In the genomic region with DNA sequence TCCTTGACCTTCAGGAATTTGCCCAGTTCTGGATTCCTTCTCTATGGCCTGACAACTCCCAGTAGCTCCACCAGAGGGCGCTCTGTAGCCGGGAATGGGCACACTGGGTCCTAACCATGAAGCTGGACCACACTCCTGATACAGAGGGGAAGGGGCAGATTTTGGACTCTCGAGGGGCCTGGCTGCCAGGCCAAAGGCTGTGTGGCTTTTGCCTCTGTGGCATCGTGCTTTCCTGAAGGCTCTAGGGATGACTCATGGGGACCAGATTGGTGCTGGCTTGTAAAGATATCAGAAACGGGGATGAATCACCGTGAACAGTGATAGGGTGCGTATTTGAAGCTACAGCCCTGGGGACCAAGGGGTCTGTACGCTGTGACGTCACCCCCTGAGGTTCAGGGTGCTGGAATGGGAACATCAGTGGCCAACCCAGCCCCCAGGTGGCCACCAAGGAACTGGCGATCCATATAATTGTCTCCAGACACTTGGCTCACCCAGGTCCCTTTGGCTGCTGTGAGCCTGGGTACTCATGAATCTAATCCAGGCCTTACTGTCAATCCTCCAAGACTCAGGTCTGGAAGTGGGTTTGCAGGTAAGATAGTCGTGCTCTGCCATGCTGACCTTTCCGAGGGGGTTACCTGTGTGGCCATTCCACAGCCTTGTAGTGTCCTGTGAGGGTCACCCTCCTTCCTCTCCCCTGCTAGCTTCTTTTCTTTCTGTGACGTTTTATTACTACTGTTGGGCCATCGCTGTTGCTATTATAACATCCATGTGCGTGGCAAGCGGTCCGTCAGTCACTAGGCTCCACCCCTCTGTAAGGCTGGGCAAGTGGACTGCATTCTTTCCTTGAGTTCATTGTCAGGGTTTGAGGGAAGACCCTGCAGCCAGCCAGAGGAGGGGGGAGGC, we compare ENCODE assay signal across 7 mouse cellular contexts. TPM values are rescaled to one million over a fixed set of nuclear protein-coding genes. Genes with fewer than 3 reads are reported as not detected.
A peak's percentile ranks its signal among the peaks of the same experiment; 100 is the strongest.
DNase-seq lines count a peak whose midpoint lies in the region; ATAC-seq and TF ChIP-seq lines count a peak whose summit lies in the region.

No protein-coding gene starts in this region.

- H3K27me3 ChIP-seq in forebrain, embryonic 12.5 days = peaks cover 2% of the 10 kb centered on the region; the same call in 1 of the 2 replicates
- peaks cover 39% of the 10 kb centered on the region for H3K27me3 ChIP-seq in midbrain, embryonic 12.5 days
- no peaks in the 10 kb centered on the region for H3K27me3 ChIP-seq in small intestine, adult 2 months (ENCODE audit: control insufficient read depth, insufficient read depth, low read length)

- peak; percentile 90; the same call in 1 of the 2 replicates for TF ChIP-seq CTCF in small intestine, adult 2 months (IDR thresholded peaks at IDR 0.05; ENCODE audit: extremely low read depth, insufficient read length, insufficient replicate concordance, low read depth, low read length)

- H3K4me1 ChIP-seq in forebrain, embryonic 12.5 days = peaks cover 13% of the 10 kb centered on the region
- H3K4me1 ChIP-seq in midbrain, embryonic 12.5 days = peaks cover 8% of the 10 kb centered on the region
- peaks cover 11% of the 10 kb centered on the region for H3K4me1 ChIP-seq in small intestine, adult 2 months (ENCODE audit: control insufficient read depth, insufficient read depth, insufficient read length, low read length)

- no peak for TF ChIP-seq POLR2A in small intestine, adult 2 months (IDR thresholded peaks at IDR 0.05; ENCODE audit: low read depth, low read length)

- DNase-seq in MN1 (ENCODE audit: low spot score) = peak; percentile 89
- DNase-seq in c-Kit-negative CD71-positive TER-119-positive erythroid progenitor cells, embryonic 14.5 days (ENCODE audit: low read depth, low spot score) = peak; percentile 16
- peak; percentile 59 for DNase-seq in heart, postnatal 25 days (ENCODE audit: low spot score)
- DNase-seq in kidney, postnatal 4 days = peak; percentile 89

- no peak overlapping the region for H3K9ac ChIP-seq in forebrain, embryonic 12.5 days
- no peak overlapping the region for H3K9ac ChIP-seq in midbrain, embryonic 12.5 days (replicated peaks)

- H3K4me3 ChIP-seq in forebrain, embryonic 12.5 days (replicated peaks) = no peak overlapping the region
- no peak overlapping the region for H3K4me3 ChIP-seq in midbrain, embryonic 12.5 days
- H3K4me3 ChIP-seq in small intestine, adult 2 months (ENCODE audit: low read depth, low read length) = no peak overlapping the region

- H3K9me3 ChIP-seq in forebrain, embryonic 12.5 days = no peaks in the 10 kb centered on the region
- no peaks in the 10 kb centered on the region for H3K9me3 ChIP-seq in midbrain, embryonic 12.5 days

- 56% methylated on average over 17 of the region's 17 CpGs for WGBS in forebrain, embryonic 12.5 days
- 59% methylated on average over 17 of the region's 17 CpGs for WGBS in midbrain, embryonic 12.5 days
- WGBS in small intestine, adult 2 months = 33% methylated on average over 17 of the region's 17 CpGs

- no peak overlapping the region for H3K4me2 ChIP-seq in forebrain, embryonic 12.5 days
- no peak overlapping the region for H3K4me2 ChIP-seq in midbrain, embryonic 12.5 days (replicated peaks)

- ATAC-seq in forebrain, embryonic 12.5 days (ENCODE audit: low FRiP score) = peak; percentile 33; the same call in 1 of the 2 replicates
- peak; percentile 30; the same call in 1 of the 2 replicates for ATAC-seq in midbrain, embryonic 12.5 days (ENCODE audit: low FRiP score, low read depth)

- H3K27ac ChIP-seq in forebrain, embryonic 12.5 days = no peak overlapping the region
- no peak overlapping the region for H3K27ac ChIP-seq in midbrain, embryonic 12.5 days (replicated peaks)
- peak overlapping the region; percentile 77 for H3K27ac ChIP-seq in small intestine, adult 2 months (ENCODE audit: insufficient read depth, low read depth, low read length)

- intact Hi-C loops in heart, postnatal 25 days (cut with DNase I) = loop anchor here (1.0 to 2.0 kb wide), 2 partner anchors 14 to 111 kb away; no protein-coding TSS in a partner anchor

- H3K36me3 ChIP-seq in forebrain, embryonic 12.5 days (replicated peaks) = no peaks in the 10 kb centered on the region
- H3K36me3 ChIP-seq in midbrain, embryonic 12.5 days = no peaks in the 10 kb centered on the region
- H3K36me3 ChIP-seq in small intestine, adult 2 months (ENCODE audit: control insufficient read depth, insufficient read depth, low read length) = no peaks in the 10 kb centered on the region

RNA-seq across cellular contexts. Expression of a gene that starts 17.0 kb away (rescaled TPM):
- polyA plus RNA-seq in forebrain, embryonic 12.5 days (2016; fragmentation: Nextera tagmentation; extraction: Ambion mirVana) = 111 and 130 TPM in 2 replicates
- under 1 TPM; 0.13 to 0.17 TPM for total RNA-seq in heart, postnatal 25 days (2021)
- 68.3 and 86.4 TPM in 2 replicates for polyA plus RNA-seq in midbrain, embryonic 12.5 days (2016; fragmentation: Nextera tagmentation; extraction: Ambion mirVana)
- 0.14 TPM in 1 of 2 replicates, not detected in the other for polyA plus RNA-seq in small intestine, adult 2 months (2012; rRNA removed)

Comparison
In these comparisons a context has a peak if more than half of its experiments do, and no peak if none do; other contexts are left out.
1. DNase-seq: peak in every context shown above with its lines; median percentile 89 in MN1; 89 in kidney, postnatal 4 days; 59 in heart, postnatal 25 days; 16 in c-Kit-negative CD71-positive TER-119-positive erythroid progenitor cells, embryonic 14.5 days.
2. RNA of a gene that starts 17.0 kb away (polyA plus RNA-seq): 111 to 130 TPM in forebrain, embryonic 12.5 days and 68.3 to 86.4 TPM in midbrain, embryonic 12.5 days; 0.14 TPM in small intestine, adult 2 months; every median in the first group is over 10 times any median in the second.